Mouse (Mus musculus): Measurements from ENCODE around the gene Bcl7c.

DNA sequence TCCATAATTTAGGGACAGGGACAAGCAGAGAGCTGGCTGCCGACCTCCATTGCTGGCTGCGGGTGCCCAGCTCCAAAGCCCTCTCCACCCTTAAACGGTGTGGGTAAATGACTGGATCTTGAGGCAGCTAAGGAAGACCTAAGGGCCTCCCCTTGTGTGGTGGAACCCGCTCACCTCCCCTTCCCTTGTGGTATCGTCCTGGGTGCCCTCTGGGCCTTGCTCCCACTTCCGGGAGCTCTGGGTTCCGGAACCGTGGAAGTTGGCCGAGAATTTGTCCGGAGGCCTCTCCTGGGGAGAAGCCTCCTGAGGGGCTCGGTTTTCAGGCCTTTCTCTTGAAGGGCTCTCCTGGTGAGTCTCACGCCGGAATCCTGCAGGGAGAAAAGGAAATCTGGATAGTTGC lies 42.1 kb downstream of the Bcl7c start:
- TF ChIP-seq HCFC1 (IDR thresholded peaks at IDR 0.05; ENCODE audit: borderline replicate concordance, insufficient read depth, low read length) = no peak
- TF ChIP-seq ZC3H11A (IDR thresholded peaks at IDR 0.05; ENCODE audit: borderline replicate concordance, low read depth, low read length) = no peak
- no peak for TF ChIP-seq CHD2 (IDR thresholded peaks at IDR 0.05; ENCODE audit: low read depth, low read length)
- no peak for TF ChIP-seq ZNF384 (IDR thresholded peaks at IDR 0.05; ENCODE audit: low read depth, low read length)
